Mouse (Mus musculus) macrophage (primary cell): ENCODE results near the gene Ddx51. TPM values are rescaled to one million over a fixed set of nuclear protein-coding genes. Genes with fewer than 3 reads are reported as not detected.

ENCODE experiments used
- H3K27ac ChIP-seq: fragments of 350-480 bp; formaldehyde crosslinking; 2 replicates; pipeline ENCODE4 v1.9.0; 2021
- H3K36me3 ChIP-seq: fragments of 350-480 bp; formaldehyde crosslinking; 2 replicates; pipeline ENCODE4 v1.9.0; 2021; ENCODE audit errors: inconsistent target
- H3K4me3 ChIP-seq: fragments of 350-480 bp; formaldehyde crosslinking; 2 replicates; pipeline ENCODE4 v1.9.0; 2021; ENCODE audit errors: inconsistent target
- H3K79me2 ChIP-seq: fragments of 350-480 bp; formaldehyde crosslinking; 2 replicates; pipeline ENCODE4 v1.9.0; 2021; ENCODE audit errors: inconsistent target
- WGBS: methylation state at CpG from one replicate; pipeline ENCODE4 v1.1.7; 2026; ENCODE audit warnings: inconsistent platforms; ENCODE audit not compliant: missing documents; 5-methylcytosine and 5-hydroxymethylcytosine counted together
- polyA plus RNA-seq: library from polyadenylated mRNA; stranded (reverse); fragments of 250-400 nt; gene quantifications from 3 replicates; pipeline ENCODE4 v1.2.4, GENCODE M21; 2018; ENCODE audit warnings: inconsistent platforms

Gene Ddx51
- polyA plus RNA-seq, 1 experiment from 2014 or later = 6.7 TPM

- no peak overlapping the region for H3K27ac ChIP-seq
- WGBS = 79% methylated on average over 2 of the region's 2 CpGs
- no peaks in the 10 kb centered on the region for H3K36me3 ChIP-seq
- no peaks in the 10 kb centered on the region for H3K79me2 ChIP-seq
- H3K4me3 ChIP-seq = no peak overlapping the region
Measured at GRCm38 (mm10) chr5:110629525-110630120, 23.6 kb upstream of the Ddx51 start.

- Histone ChIP-seq H3K36me3 (no peaks in the 10 kb centered on the region), H3K4me3 (no peak overlapping the region), H3K27ac (no peak overlapping the region), H3K79me2 (no peaks in the 10 kb centered on the region)
- 33% methylated on average over 6 of the region's 6 CpGs for WGBS
Measured at GRCm38 (mm10) chr5:110635951-110636707, 17.1 kb upstream of the Ddx51 start.

- Histone ChIP-seq H3K36me3 (no peaks in the 10 kb centered on the region), H3K4me3 (no peak overlapping the region), H3K27ac (no peak overlapping the region), H3K79me2 (no peaks in the 10 kb centered on the region)
- WGBS = 94% methylated on average over 7 of the region's 7 CpGs
Measured at GRCm38 (mm10) chr5:110638306-110639074, 14.8 kb upstream of the Ddx51 start.

- H3K27ac ChIP-seq = no peak overlapping the region
- no peaks in the 10 kb centered on the region for H3K36me3 ChIP-seq
- 17% methylated on average over 11 of the region's 12 CpGs for WGBS
- no peaks in the 10 kb centered on the region for H3K79me2 ChIP-seq
- H3K4me3 ChIP-seq = no peak overlapping the region
Measured at GRCm38 (mm10) chr5:110639459-110639858, 13.8 kb upstream of the Ddx51 start.

- H3K27ac ChIP-seq = no peak overlapping the region
- no peaks in the 10 kb centered on the region for H3K79me2 ChIP-seq
- peaks cover 40% of the 10 kb centered on the region; the same call in 1 of the 2 replicates for H3K36me3 ChIP-seq
- H3K4me3 ChIP-seq = no peak overlapping the region
Measured at GRCm38 (mm10) chr5:110646377-110646776, 6.9 kb upstream of the Ddx51 start.

- WGBS = 3% methylated on average over 37 of the region's 37 CpGs
- H3K79me2 ChIP-seq = peaks cover 8% of the 10 kb centered on the region; the same call in 1 of the 2 replicates
- no peak overlapping the region for H3K27ac ChIP-seq
- H3K36me3 ChIP-seq = peaks cover 61% of the 10 kb centered on the region
- peak overlapping the region; percentile 71 for H3K4me3 ChIP-seq
Measured at GRCm38 (mm10) chr5:110653686-110654085, 435 bp downstream of the Ddx51 start.

- no peak overlapping the region for H3K4me3 ChIP-seq
- H3K27ac ChIP-seq = no peak overlapping the region
- peaks cover 64% of the 10 kb centered on the region for H3K36me3 ChIP-seq
- no peaks in the 10 kb centered on the region for H3K79me2 ChIP-seq
Measured at GRCm38 (mm10) chr5:110659682-110660081, 6.4 kb downstream of the Ddx51 start.

GRCm38 (mm10) chr5:110664041-110664440 is 10.8 kb downstream of the Ddx51 start:
- Histone ChIP-seq H3K4me3 (no peak overlapping the region), H3K79me2 (no peaks in the 10 kb centered on the region), H3K36me3 (peaks cover 65% of the 10 kb centered on the region), H3K27ac (no peak overlapping the region)
- 82% methylated on average over 2 of the region's 2 CpGs for WGBS

- peaks cover 70% of the 10 kb centered on the region for H3K36me3 ChIP-seq
- no peak overlapping the region for H3K27ac ChIP-seq
- H3K4me3 ChIP-seq = no peak overlapping the region
- WGBS = 100% methylated on average over 2 of the region's 2 CpGs
- H3K79me2 ChIP-seq = no peaks in the 10 kb centered on the region
Measured at GRCm38 (mm10) chr5:110664750-110665269, 11.6 kb downstream of the Ddx51 start.

GRCm38 (mm10) chr5:110665486-110666121 is 12.4 kb downstream of the Ddx51 start:
- no peaks in the 10 kb centered on the region for H3K79me2 ChIP-seq
- no peak overlapping the region for H3K4me3 ChIP-seq
- no peak overlapping the region for H3K27ac ChIP-seq
- peaks cover 78% of the 10 kb centered on the region for H3K36me3 ChIP-seq
- WGBS = 94% methylated on average over 6 of the region's 6 CpGs

- Histone ChIP-seq H3K36me3 (peaks cover 67% of the 10 kb centered on the region), H3K27ac (peak overlapping the region; percentile 10; the same call in 1 of the 2 replicates), H3K4me3 (no peak overlapping the region), H3K79me2 (no peaks in the 10 kb centered on the region)
- WGBS = 9% methylated on average over 8 of the region's 8 CpGs
Measured at GRCm38 (mm10) chr5:110682041-110682440, 28.8 kb downstream of the Ddx51 start.

- Histone ChIP-seq H3K79me2 (no peaks in the 10 kb centered on the region), H3K36me3 (peaks cover 90% of the 10 kb centered on the region), H3K4me3 (no peak overlapping the region), H3K27ac (no peak overlapping the region)
- 87% methylated on average over 4 of the region's 4 CpGs for WGBS
Measured at GRCm38 (mm10) chr5:110698617-110699016, 45.4 kb downstream of the Ddx51 start.

- no peaks in the 10 kb centered on the region for H3K79me2 ChIP-seq
- WGBS = 0% methylated on average over 1 of the region's 1 CpGs
- H3K36me3 ChIP-seq = peaks cover 84% of the 10 kb centered on the region
- no peak overlapping the region for H3K4me3 ChIP-seq
- no peak overlapping the region for H3K27ac ChIP-seq
Measured at GRCm38 (mm10) chr5:110704004-110704403, 50.8 kb downstream of the Ddx51 start.

GRCm38 (mm10) chr5:110709256-110709655 is 56.0 kb downstream of the Ddx51 start:
- H3K79me2 ChIP-seq = no peaks in the 10 kb centered on the region

More at GRCm38 (mm10) chr5:110709256-110709655, 56.0 kb downstream of the Ddx51 start:
- peaks cover 79% of the 10 kb centered on the region for H3K36me3 ChIP-seq
- 90% methylated on average over 4 of the region's 4 CpGs for WGBS
- no peak overlapping the region for H3K27ac ChIP-seq
- no peak overlapping the region for H3K4me3 ChIP-seq
